Mouse (Mus musculus): ENCODE results near the gene Rgs3. TPM values are rescaled to one million over a fixed set of nuclear protein-coding genes. Genes with fewer than 3 reads are reported as not detected.

Rgs3 gene
- polyA plus RNA-seq, 1 experiment from 2014 or later, result 49.0 TPM

DNA sequence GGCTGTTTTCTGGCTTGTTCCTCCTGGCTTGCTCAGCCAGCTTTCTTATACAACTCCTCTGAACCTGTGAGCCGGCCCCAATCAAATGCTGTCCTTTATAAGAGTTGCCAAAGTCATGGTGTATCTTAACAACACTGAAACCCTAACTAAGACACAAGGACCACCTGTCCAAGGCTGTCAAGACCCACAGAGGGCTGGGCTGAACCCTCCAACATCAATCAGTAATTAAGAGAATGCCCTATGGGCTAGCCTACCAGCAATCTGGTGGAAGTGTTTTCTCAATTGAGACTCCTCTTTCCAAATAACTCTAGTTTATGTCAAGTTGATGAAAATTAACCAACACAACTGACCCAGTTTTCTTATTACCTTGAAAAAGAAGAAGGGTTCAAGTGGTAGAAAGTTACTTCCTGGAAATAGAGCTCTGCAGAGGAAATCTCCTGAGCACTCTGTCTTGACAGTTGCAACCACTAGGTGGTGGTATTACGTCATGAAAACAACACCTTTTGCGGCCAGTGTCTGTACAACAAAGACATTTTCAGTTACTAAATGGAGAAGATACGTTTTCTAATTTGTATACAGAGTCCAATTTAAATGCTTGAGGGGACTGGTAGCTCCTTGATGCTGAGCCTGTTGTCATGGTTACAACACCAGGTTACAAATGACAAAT lies 1.4 kb downstream of the Rgs3 start:
- WGBS, result 22% methylated on average over 4 of the region's 4 CpGs
- Histone ChIP-seq H3K27ac (no peak overlapping the region), H3K9ac (0 out of 2 replicates have a peak overlapping the region, but pooled peaks have one; percentile 18)

GRCm38 (mm10) chr4:62561630-62562001 lies 2.0 kb downstream of the Rgs3 start:
- Histone ChIP-seq H3K9me3 (replicated peaks) (no peaks in the 10 kb centered on the region), H3K36me3 (ENCODE audit: poor library complexity, severe bottlenecking) (no peaks in the 10 kb centered on the region), H3K27me3 (0 out of 2 replicates have a peak, but pooled peaks cover 2% of the 10 kb centered on the region), H3K27ac (no peak overlapping the region), H3K9ac (0 out of 2 replicates have a peak overlapping the region, but pooled peaks have one; percentile 18), H3K4me2 (no peak overlapping the region), H3K4me1 (peaks cover 7% of the 10 kb centered on the region), H3K4me3 (no peak overlapping the region)
- 45% methylated on average over 3 of the region's 3 CpGs for WGBS
- ATAC-seq, result no peak; the same call in 1 of the 2 replicates

More for the DNA sequence above, 1.4 kb downstream of the Rgs3 start:
- H3K4me2 ChIP-seq, result no peak overlapping the region
- no peaks in the 10 kb centered on the region for H3K36me3 ChIP-seq (ENCODE audit: poor library complexity, severe bottlenecking)
- no peak overlapping the region for H3K4me3 ChIP-seq
- H3K4me1 ChIP-seq, result peaks cover 7% of the 10 kb centered on the region
- H3K27me3 ChIP-seq, result 0 out of 2 replicates have a peak, but pooled peaks cover 2% of the 10 kb centered on the region
- no peaks in the 10 kb centered on the region for H3K9me3 ChIP-seq (replicated peaks)
- peak; percentile 84 for ATAC-seq

DNA sequence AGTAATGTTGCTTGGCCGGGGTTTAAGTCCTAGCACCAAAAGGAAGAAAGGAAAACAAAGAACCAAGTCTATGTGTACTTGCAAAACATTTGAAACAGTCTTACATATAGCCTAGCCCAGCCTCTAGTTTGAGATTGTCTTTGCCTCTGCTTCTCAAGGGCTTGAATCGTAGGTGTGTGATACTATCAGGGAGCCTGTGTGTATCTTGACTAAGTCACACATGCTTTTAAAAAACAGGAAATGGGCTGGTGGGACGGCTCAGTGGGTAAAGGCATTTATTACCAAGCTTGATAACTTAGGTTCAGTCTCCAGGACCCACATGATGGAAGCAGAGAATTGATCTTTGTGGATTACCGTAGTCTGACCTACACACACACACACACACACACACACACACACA lies 2.4 kb downstream of the Rgs3 start:
- Histone ChIP-seq H3K4me2 (no peak overlapping the region), H3K4me3 (no peak overlapping the region), H3K4me1 (peaks cover 7% of the 10 kb centered on the region), H3K27ac (no peak overlapping the region), H3K9me3 (replicated peaks) (no peaks in the 10 kb centered on the region), H3K27me3 (0 out of 2 replicates have a peak, but pooled peaks cover 2% of the 10 kb centered on the region), H3K9ac (no peak overlapping the region), H3K36me3 (ENCODE audit: poor library complexity, severe bottlenecking) (no peaks in the 10 kb centered on the region)
- ATAC-seq, result no peak; the same call in 1 of the 2 replicates
- WGBS, result 78% methylated on average over 4 of the region's 4 CpGs

DNA sequence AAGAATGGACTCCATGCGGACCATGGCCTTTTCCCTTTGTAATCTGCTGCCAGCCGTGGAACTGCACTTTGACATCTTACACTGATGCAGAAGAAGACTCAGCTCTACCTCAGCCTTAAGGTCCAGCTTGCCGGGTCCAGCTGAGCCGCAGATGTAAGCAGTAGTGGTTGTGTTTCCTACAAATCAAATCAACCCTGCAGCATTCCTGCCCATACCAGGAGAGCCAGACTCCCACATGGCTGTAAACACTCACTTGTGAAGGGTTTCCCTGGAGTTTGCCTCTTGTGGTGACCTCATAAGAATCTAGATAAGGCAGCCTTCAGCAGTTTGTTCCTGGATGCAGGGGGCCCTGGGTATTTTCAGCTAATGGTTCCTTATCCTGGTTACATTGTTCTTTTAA lies 6.9 kb downstream of the Rgs3 start:
- H3K4me2 ChIP-seq, result no peak overlapping the region
- no peak for ATAC-seq
- 89% methylated on average over 4 of the region's 4 CpGs for WGBS
- H3K4me3 ChIP-seq, result no peak overlapping the region
- no peak overlapping the region for H3K27ac ChIP-seq
- H3K9me3 ChIP-seq (replicated peaks), result no peaks in the 10 kb centered on the region
- H3K27me3 ChIP-seq, result 0 out of 2 replicates have a peak, but pooled peaks cover 2% of the 10 kb centered on the region
- H3K36me3 ChIP-seq (ENCODE audit: poor library complexity, severe bottlenecking), result no peaks in the 10 kb centered on the region
- H3K4me1 ChIP-seq, result peaks cover 5% of the 10 kb centered on the region
- no peak overlapping the region for H3K9ac ChIP-seq

DNA sequence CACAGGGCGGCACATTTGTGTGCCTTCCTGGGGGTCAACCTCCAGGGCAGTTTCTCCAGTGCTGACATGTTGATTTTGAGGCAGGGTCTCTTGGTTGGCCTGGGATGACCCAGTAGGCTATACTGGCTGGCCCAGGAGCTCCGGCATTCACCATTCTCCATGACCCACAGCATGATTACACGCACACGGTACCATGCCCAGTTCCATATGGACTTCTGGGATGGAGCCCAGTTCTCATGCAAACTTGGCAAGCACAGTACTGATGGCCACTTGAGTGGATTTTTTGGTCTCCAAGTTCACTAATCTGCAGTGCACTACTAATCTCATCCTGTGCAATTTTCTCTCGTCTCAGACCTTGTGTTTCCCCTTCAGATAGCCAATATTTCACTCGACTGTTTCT lies 8.0 kb downstream of the Rgs3 start:
- H3K4me1 ChIP-seq, result no peaks in the 10 kb centered on the region; the same call in 1 of the 2 replicates
- no peaks in the 10 kb centered on the region for H3K36me3 ChIP-seq (ENCODE audit: poor library complexity, severe bottlenecking)
- no peak overlapping the region for H3K27ac ChIP-seq
- no peak overlapping the region for H3K9ac ChIP-seq
- H3K4me2 ChIP-seq, result no peak overlapping the region
- no peak for ATAC-seq
- H3K9me3 ChIP-seq (replicated peaks), result no peaks in the 10 kb centered on the region
- H3K4me3 ChIP-seq, result no peak overlapping the region
- H3K27me3 ChIP-seq, result 0 out of 2 replicates have a peak, but pooled peaks cover 2% of the 10 kb centered on the region
- 94% methylated on average over 6 of the region's 6 CpGs for WGBS

- no peak overlapping the region for H3K9ac ChIP-seq
- H3K4me3 ChIP-seq, result no peak overlapping the region
- 100% methylated on average over 1 of the region's 1 CpGs for whole genome bisulfite sequencing
- no peak for ATAC-seq
- H3K9me3 ChIP-seq (replicated peaks), result no peaks in the 10 kb centered on the region
- H3K4me1 ChIP-seq, result no peaks in the 10 kb centered on the region; the same call in 1 of the 2 replicates
- no peak overlapping the region for H3K27ac ChIP-seq
- no peak overlapping the region for H3K4me2 ChIP-seq
- 0 out of 2 replicates have a peak, but pooled peaks cover 2% of the 10 kb centered on the region for H3K27me3 ChIP-seq
- H3K36me3 ChIP-seq (ENCODE audit: poor library complexity, severe bottlenecking), result no peaks in the 10 kb centered on the region
These were observed 8.7 kb downstream of the Rgs3 start for GRCm38 (mm10) chr4:62568359-62568758.

- no peaks in the 10 kb centered on the region for H3K9me3 ChIP-seq (replicated peaks)
- no peaks in the 10 kb centered on the region; the same call in 1 of the 2 replicates for H3K4me1 ChIP-seq
- no peak overlapping the region for H3K27ac ChIP-seq
- 94% methylated on average over 5 of the region's 5 CpGs for WGBS
- no peaks in the 10 kb centered on the region for H3K27me3 ChIP-seq
- no peak overlapping the region for H3K4me3 ChIP-seq
- H3K4me2 ChIP-seq, result no peak overlapping the region
- H3K36me3 ChIP-seq (ENCODE audit: poor library complexity, severe bottlenecking), result no peaks in the 10 kb centered on the region
- ATAC-seq, result no peak
- no peak overlapping the region for H3K9ac ChIP-seq
These were observed 10.0 kb downstream of the Rgs3 start for GRCm38 (mm10) chr4:62569603-62570002.

GRCm38 (mm10) chr4:62570029-62570428 lies 10.4 kb downstream of the Rgs3 start:
- Histone ChIP-seq H3K27me3 (no peaks in the 10 kb centered on the region), H3K4me2 (no peak overlapping the region), H3K27ac (no peak overlapping the region), H3K9ac (no peak overlapping the region), H3K9me3 (replicated peaks) (no peaks in the 10 kb centered on the region), H3K4me1 (no peaks in the 10 kb centered on the region; the same call in 1 of the 2 replicates), H3K4me3 (no peak overlapping the region), H3K36me3 (ENCODE audit: poor library complexity, severe bottlenecking) (no peaks in the 10 kb centered on the region)
- 82% methylated on average over 5 of the region's 5 CpGs for WGBS
- no peak for ATAC-seq

GRCm38 (mm10) chr4:62582365-62583264 lies 23.0 kb downstream of the Rgs3 start:
- H3K4me2 ChIP-seq, result peak overlapping the region; percentile 86
- H3K4me1 ChIP-seq, result peaks cover 49% of the 10 kb centered on the region
- peak; percentile 96 for ATAC-seq
- peak overlapping the region; percentile 76 for H3K9ac ChIP-seq
- WGBS, result 15% methylated on average over 18 of the region's 18 CpGs
- H3K36me3 ChIP-seq (ENCODE audit: poor library complexity, severe bottlenecking), result no peaks in the 10 kb centered on the region
- H3K27me3 ChIP-seq, result no peaks in the 10 kb centered on the region
- no peaks in the 10 kb centered on the region for H3K9me3 ChIP-seq (replicated peaks)
- H3K27ac ChIP-seq, result peak overlapping the region; percentile 83
- H3K4me3 ChIP-seq, result peak overlapping the region; percentile 54

DNA sequence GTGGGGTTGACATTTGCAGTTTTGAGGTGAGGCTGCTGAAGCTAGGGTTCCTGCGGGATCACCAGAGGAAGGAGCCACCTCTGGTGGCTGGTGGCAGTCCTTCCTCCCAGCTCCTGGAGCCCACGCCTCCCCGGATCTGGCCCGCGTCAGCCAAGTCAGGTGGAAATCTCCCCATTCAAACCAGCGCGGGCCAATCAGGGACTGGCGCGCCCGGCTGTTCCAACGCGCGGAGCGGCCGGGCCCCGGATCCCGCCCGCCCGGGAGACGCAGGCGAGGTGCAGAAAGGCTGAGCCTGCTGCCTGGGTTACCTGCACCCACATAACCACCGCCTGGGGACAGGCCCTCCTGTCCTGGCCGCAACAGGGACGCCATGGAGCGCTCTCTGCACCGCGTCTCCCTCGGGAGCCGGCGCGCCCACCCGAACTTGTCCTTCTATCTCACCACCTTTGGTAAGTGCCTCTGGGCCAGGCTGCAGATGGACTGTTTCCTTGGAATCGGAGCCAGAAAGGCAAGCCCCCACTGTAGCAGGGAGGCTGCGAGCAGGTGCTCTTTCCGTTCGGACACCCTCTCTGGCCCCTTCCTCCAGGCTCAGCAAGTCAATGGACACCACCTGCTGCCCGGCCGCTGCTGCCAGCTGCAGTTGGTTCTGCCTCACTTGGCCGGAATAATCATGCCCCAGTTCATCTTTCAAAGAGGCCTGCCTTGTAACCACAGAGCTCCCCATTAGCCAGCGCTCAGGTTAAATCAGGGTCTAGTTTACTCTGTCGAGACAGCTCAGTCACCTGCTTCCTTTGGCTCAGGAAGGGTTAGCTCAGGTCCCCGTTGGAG lies 23.8 kb downstream of the Rgs3 start:
- Histone ChIP-seq H3K27ac (peak overlapping the region; percentile 83), H3K9ac (peak overlapping the region; percentile 76), H3K36me3 (ENCODE audit: poor library complexity, severe bottlenecking) (no peaks in the 10 kb centered on the region), H3K4me3 (peak overlapping the region; percentile 54), H3K27me3 (no peaks in the 10 kb centered on the region), H3K9me3 (replicated peaks) (no peaks in the 10 kb centered on the region), H3K4me2 (peak overlapping the region; percentile 86), H3K4me1 (peaks cover 57% of the 10 kb centered on the region)
- ATAC-seq, result peak; percentile 86
- WGBS, result under 1% methylated on average over 42 of the region's 42 CpGs

GRCm38 (mm10) chr4:62587067-62587466 lies 27.4 kb downstream of the Rgs3 start:
- no peak overlapping the region for H3K27ac ChIP-seq

More at GRCm38 (mm10) chr4:62587067-62587466, 27.4 kb downstream of the Rgs3 start:
- no peak overlapping the region for H3K9ac ChIP-seq
- H3K9me3 ChIP-seq (replicated peaks), result no peaks in the 10 kb centered on the region
- H3K36me3 ChIP-seq (ENCODE audit: poor library complexity, severe bottlenecking), result no peaks in the 10 kb centered on the region
- no peak overlapping the region for H3K4me3 ChIP-seq
- no peaks in the 10 kb centered on the region for H3K27me3 ChIP-seq
- ATAC-seq, result no peak
- H3K4me2 ChIP-seq, result no peak overlapping the region
- 92% methylated on average over 8 of the region's 8 CpGs for WGBS
- peaks cover 64% of the 10 kb centered on the region for H3K4me1 ChIP-seq

Measured in forebrain, embryonic 13.5 days (tissue).